Mouse (Mus musculus): ENCODE data around the gene Dab2ip.

- TF ChIP-seq CTCF (IDR thresholded peaks at IDR 0.05; ENCODE audit: low read depth) (no peak), EP300 (IDR thresholded peaks at IDR 0.05; ENCODE audit: low read depth) (no peak)
These were observed 49.4 kb downstream of the Dab2ip start for GRCm38 (mm10) chr2:35607476-35607875.
